Mouse (Mus musculus): ENCODE data around the gene Tcf7l1.

The Tcf7l1 gene

GRCm38 (mm10) chr6:72584154-72584553 is 204.9 kb downstream of the Tcf7l1 start:
- no peak for DNase-seq

DNA sequence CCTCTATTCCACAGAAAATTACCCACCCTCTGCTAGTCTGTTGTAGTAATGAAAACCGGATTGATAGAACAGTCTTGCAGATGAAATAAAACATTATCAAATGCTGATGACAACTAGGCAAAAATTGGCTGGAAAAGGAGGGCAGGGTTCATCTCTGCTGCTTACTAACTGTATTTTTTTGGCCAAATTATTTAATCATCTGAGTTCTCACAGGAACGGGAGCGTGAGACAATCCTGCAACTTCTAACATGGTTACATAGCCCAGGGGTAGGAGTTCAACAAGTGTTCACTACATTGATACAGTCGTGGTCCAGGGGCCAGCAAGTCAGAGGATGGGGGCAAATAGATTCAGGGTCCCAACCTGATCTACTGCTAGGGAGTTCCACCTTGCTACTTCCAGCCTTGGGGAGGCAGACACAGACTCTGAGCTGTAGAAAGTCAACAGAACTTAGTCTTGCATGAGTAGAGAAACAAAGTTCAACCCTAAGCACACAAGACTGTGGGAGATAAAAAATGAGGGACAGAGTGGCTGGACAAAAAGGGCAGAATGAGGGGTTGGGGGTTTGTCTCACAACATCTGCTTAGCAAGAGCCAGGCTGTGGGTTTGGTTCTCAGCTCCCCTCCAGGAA is 205.7 kb downstream of the Tcf7l1 start:
- no peak for DNase-seq

- DNase-seq: no peak
These were observed 207.2 kb downstream of the Tcf7l1 start for GRCm38 (mm10) chr6:72581625-72582382.

Measured in right cerebral cortex, postnatal 25 days (tissue).